In genomic region chr6:85451664-85452410, GRCm38 (mm10) we compare ENCODE assay signal across 8 mouse cellular contexts. TPM values are rescaled to one million over a fixed set of nuclear protein-coding genes. Genes with fewer than 3 reads are reported as not detected.
DNase-seq lines count a peak whose midpoint lies in the region; ATAC-seq and TF ChIP-seq lines count a peak whose summit lies in the region.

Gene Pradc1 (minus strand): TSS chr6:85451970.

- ATAC-seq in common myeloid progenitor, adult 5-6 weeks (replicated peaks; ENCODE audit: low read depth, poor library complexity, severe bottlenecking), result peak; percentile 72
- peak; percentile 90 for ATAC-seq in hindbrain, postnatal 0 days
- peak; percentile 76 for ATAC-seq in megakaryocyte, adult 5-6 weeks (ENCODE audit: poor library complexity, severe bottlenecking)

- H3K4me1 ChIP-seq in hindbrain, postnatal 0 days (ENCODE audit: insufficient read depth, low read length), result peaks cover 15% of the 10 kb centered on the region

- peak within 1 kb of the TSS; percentile 93 for H3K9ac ChIP-seq in hindbrain, postnatal 0 days (replicated peaks; ENCODE audit: low read length)

- intact Hi-C loops in gastrocnemius, adult 2 months (cut with DNase I), result loop anchor here (2.0 to 5.0 kb wide), 2 partner anchors 119 to 510 kb away; partner anchors contain the start of genes Dusp11 and Sfxn5
- intact Hi-C loops in left cerebral cortex, adult 2 months (cut with DNase I), result loop anchor here (5.0 kb wide), 3 partner anchors 60 to 465 kb away; partner anchors contain the start of genes Alms1, Egr4 and Nat8f1

- DNase-seq in ZHBTc4 (ENCODE audit: low read depth, low spot score), result peak; percentile 99
- DNase-seq in gastrocnemius, adult 2 months, result peak; percentile 98
- peak; percentile 99 for DNase-seq in hindbrain, postnatal 0 days (ENCODE audit: low spot score)
- DNase-seq in left cerebral cortex, adult 2 months (ENCODE audit: extremely low spot score in 1 of 2, low spot score in 2 of 2), result peak; percentile 97 to 98
- peak; percentile 99 for DNase-seq in right cerebral cortex, adult 2 months (ENCODE audit: low spot score in 2 of 2)
- peak; percentile 99 for DNase-seq in urinary bladder, postnatal 14 days (ENCODE audit: low spot score)

- no peaks in the 10 kb centered on the region for H3K27me3 ChIP-seq in hindbrain, postnatal 0 days (ENCODE audit: insufficient read depth, low read length)

- H3K4me3 ChIP-seq in gastrocnemius, adult 2 months, result peak within 1 kb of the TSS; percentile 73
- H3K4me3 ChIP-seq in hindbrain, postnatal 0 days (ENCODE audit: low read length), result peak within 1 kb of the TSS; percentile 79
- peak within 1 kb of the TSS; percentile 72 for H3K4me3 ChIP-seq in left cerebral cortex, adult 2 months

- TF ChIP-seq CTCF in gastrocnemius, adult 2 months (IDR thresholded peaks at IDR 0.05), result no peak
- TF ChIP-seq CTCF in hindbrain, postnatal 0 days (IDR thresholded peaks at IDR 0.05; ENCODE audit: low read depth), result no peak
- no peak for TF ChIP-seq CTCF in left cerebral cortex, adult 2 months (IDR thresholded peaks at IDR 0.05)

- H3K27ac ChIP-seq in gastrocnemius, adult 2 months, result peak within 1 kb of the TSS; percentile 98
- H3K27ac ChIP-seq in hindbrain, postnatal 0 days, result peak within 1 kb of the TSS; percentile 94
- peak within 1 kb of the TSS; percentile 91 for H3K27ac ChIP-seq in left cerebral cortex, adult 2 months

- peak within 1 kb of the TSS; percentile 86 for H3K4me2 ChIP-seq in hindbrain, postnatal 0 days (ENCODE audit: low read depth, low read length)

- no peaks in the 10 kb centered on the region for H3K9me3 ChIP-seq in hindbrain, postnatal 0 days (ENCODE audit: low read length)

- no peaks in the 10 kb centered on the region; the same call in 1 of the 2 replicates for H3K36me3 ChIP-seq in hindbrain, postnatal 0 days (ENCODE audit: insufficient read depth, low read length)

- WGBS in hindbrain, postnatal 0 days, result under 1% methylated on average over 52 of the region's 54 CpGs

RNA-seq across cellular contexts. Expression of gene Pradc1, which starts in this region (rescaled TPM):
- total RNA-seq in common myeloid progenitor, adult 5-6 weeks (2017), result 7.7 and 20.2 TPM in 2 replicates
- 10 to 100 TPM; 14.8 to 15.9 TPM for total RNA-seq in gastrocnemius, adult 2 months (2021)
- total RNA-seq in hindbrain, postnatal 0 days (2014; rRNA removed), result 21.1 and 24.7 TPM in 2 replicates
- 31.5 and 35.2 TPM in 2 replicates for polyA plus RNA-seq in hindbrain, postnatal 0 days (2015; fragmentation: Nextera tagmentation; extraction: Ambion mirVana)
- total RNA-seq in left cerebral cortex, adult 2 months (2021), result 10 to 100 TPM; 25.3 to 26.0 TPM
- 24.3 and 26.6 TPM in 2 replicates for total RNA-seq in megakaryocyte, adult 5-6 weeks (2015)
- total RNA-seq in megakaryocyte, adult 5-6 weeks (2017), result 7.2 and 8.7 TPM in 2 replicates

Comparison
In these comparisons a context has a peak if more than half of its experiments do, and no peak if none do; other contexts are left out.
1. Peak in every context shown above with its lines: DNase-seq, ATAC-seq, H3K4me3 ChIP-seq and H3K27ac ChIP-seq.